Mouse (Mus musculus) kidney, adult 18-20 months (tissue): Measurements from ENCODE around the gene D8Ertd738e.

Experiments used
- DNase-seq: peaks from one replicate; pipeline ENCODE4 v3.0.0; 2021

The D8Ertd738e gene

DNA sequence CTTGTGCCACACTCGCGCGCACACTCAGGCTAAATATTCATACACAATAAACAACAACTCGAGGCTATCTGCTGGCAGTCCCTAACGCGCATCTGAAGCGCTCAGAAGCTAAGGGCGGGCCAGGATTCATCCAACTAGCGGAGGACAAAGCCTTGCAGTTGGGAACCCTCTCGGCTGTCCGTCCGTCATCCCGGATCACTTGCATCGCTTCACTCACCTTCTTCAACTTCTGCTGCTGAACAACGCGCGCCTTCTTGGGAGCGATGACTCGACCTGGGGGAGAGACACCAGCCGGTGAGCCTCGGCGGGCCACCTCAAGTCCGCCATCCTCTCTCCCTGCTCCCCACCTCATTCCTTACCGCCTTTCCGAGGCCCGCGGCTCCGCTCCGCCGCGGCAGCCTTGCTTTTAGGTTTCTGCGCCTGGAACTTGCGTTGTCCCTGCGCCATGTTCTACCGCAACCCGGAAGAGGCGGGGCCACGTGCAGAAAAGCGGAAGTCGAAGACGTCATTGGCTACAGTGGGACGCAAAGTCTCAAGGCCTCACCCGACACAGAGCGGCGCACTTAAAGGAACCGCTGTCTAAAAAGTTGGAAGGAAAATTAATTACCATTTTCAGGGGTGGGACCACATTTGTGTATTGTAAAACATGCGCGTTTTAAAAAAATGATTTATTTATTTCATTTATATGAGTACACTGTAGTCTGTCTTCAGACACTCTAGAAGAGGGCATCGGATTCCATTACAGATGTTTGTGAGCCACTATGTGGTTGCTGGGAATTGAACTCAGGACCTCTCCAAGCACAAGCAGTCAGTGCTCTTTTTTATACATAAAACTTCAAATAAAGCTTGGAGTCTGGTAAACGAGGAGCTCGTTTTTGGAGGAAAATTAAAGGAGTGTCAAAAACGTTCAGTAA, at the start of gene D8Ertd738e:
Gene D8Ertd738e (minus strand): TSS at position 463 of the 914 bp plus-strand sequence.
- DNase-seq, result peak; percentile 89

DNA sequence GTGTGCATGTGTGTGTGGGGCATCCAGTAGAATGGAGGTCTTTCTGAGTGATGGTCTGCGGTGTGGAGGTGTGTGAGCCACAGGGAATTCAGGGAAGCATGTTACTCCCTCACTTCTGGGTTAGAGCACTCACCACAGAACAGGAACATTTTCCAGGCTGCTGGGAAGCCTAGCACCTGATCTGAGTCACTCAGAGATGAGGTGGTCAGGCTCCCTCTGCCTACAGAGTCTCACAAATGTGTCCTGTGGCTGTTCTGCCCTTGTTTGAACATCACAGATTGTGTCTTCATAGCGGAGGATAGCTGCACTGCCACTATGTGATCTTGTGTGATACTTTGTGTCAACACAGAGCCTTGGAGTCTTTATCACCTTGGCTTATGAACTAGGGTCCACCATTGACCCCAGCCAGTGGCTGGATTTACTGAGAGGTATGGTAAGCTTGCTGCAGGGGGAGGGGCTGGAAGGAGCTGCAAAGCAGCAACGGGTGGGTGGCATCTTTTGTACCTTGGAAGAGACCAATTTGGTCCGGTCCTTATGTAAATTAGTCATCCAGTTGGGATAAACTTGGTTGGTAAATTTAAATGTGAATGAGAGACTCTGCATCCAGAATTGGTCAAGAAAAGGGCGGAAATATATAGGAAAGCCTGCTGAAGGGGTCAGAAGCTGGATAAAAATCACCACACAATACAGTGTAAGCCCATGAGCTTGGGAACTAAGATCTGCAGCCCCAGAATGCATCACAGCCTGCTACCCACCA, 47.7 kb upstream of the D8Ertd738e start:
- DNase-seq, result no peak

DNA sequence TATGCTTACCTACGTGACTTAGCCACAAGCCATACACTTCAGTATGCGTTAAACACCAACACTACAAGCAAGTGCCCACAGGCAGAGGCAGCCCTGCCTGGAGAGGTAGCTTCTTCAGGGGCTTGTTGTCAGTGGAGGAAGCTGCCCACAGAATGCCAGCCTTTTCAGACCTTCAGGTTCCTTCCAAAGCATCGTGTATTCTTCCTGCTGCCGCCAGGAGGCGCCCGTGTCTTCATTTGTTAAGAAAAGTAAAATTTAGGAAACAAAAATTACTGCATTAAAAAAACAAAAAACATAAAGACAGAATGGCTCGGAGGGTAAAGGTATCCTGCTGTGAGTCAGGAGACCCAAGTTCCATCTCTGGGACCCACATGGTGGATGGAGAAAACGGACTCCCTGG, 42.2 kb upstream of the D8Ertd738e start:
- DNase-seq, result peak; percentile 53

DNA sequence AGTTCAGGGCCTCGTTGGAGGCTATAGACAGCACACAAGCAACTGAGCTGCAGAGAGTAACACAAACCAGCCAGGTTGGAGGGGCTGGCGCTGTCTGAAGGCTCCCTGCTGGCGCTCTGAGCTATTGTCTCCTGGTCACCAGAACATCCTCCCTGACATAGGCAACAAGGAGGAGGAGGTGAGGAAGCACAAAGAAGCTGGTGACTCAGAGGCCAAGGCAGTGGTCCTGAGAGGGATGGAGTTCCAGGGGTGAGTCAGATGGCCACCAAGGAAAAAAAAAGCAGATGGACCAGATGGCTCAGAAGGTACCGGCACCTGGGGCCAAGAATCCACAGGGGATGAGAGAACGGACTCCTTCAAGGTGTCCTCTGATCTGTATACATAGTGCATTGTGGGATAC, 41.6 kb upstream of the D8Ertd738e start:
- DNase-seq, result no peak

DNA sequence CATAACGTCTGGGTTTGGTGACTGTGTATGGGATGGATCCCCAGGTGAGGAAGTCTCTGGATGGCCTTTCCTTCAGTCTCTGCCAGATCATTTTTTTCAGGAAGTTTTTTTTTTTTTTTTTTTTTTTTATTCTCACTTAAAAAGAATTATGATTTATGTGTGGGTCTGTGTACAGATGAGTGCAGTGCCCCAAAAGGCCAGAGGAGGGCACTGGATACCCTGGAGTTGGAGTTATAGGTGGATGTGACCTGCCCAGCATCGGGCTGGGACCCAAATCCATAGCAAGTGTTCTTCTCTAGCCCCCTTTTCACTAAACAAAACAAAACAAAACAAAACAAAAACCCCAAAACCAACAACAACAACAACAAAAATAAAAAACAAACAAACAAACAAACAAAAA, 39.4 kb upstream of the D8Ertd738e start:
- peak; percentile 28 for DNase-seq

DNA sequence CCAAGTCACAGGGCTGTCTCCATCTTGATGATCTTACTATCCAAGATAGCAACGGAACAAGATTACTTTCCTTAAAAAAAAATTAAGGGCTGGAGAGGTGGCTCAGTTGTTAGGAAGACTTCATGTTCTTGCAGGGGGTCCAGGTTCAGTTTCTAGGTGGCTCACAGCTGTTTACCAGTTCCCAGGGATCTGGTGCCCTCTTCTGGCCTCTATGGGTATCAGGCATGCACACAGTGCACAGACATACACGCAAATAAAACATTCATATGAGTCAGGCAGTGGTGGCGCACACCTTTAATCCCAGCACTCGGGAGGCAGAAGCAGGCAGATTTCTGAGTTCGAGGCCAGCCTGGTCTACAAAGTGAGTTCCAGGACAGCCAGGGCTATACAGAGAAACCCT, 36.1 kb upstream of the D8Ertd738e start:
- DNase-seq, result peak; percentile 50

DNA sequence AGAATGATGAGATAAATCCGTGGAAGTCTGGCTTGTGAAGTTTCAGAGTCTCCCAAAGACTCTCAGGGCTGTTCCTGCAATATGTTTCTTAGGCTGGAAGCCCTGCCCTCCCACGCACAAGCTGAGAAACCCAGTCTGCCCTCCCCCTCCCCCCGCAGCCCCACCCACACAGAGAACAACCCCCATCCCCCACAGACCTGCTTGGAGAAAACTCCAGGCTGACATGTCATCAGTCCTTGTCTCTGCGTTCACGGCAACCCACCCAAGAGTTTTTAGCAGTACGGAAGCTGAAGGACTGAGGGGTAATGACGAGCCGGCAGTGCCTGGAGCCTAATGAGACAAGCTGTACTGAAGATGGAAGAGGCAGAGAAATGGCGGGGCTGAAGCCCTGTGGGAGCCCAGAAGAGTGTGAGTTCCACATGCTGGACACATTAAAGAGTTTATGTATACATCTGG, 35.1 kb upstream of the D8Ertd738e start:
- DNase-seq, result peak; percentile 8

DNA sequence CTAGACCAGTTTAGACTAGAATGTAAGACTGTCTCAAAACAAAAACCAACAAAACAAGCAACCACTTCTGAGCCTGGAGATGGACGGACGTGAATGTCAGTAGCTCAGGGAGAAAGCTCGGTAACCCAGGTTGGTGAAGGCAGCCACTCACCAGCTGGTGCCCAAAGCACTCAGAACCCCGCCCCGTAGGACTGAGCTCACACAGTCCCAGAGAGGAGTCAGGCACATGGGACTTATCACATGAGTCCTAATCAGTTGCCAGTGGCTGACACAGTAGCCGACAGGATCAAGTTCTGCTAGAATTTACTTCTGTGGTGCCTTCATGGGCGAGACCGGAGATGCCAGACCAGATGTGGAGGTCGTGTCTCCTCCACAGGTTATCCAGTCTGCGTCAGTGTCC, 31.3 kb upstream of the D8Ertd738e start:
- no peak for DNase-seq

DNA sequence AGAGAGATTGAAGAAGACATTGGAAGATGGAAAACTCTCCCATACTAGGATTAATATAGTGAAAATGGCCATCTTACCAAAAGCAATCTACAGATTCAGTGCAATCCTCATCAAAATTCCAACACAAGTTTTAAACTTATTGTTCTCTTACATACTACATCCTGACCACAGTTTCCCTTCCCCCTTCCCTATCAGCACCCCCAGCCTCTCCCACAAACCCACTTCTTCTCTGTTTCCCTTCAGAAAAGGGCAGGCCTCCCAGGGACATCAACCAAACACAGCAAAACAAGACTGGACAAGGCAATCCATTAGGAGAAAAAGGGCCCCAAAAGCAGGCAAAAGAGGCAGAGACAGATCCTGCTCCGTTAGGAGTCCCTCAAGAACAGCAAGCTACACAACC, 26.9 kb upstream of the D8Ertd738e start:
- no peak for DNase-seq

DNA sequence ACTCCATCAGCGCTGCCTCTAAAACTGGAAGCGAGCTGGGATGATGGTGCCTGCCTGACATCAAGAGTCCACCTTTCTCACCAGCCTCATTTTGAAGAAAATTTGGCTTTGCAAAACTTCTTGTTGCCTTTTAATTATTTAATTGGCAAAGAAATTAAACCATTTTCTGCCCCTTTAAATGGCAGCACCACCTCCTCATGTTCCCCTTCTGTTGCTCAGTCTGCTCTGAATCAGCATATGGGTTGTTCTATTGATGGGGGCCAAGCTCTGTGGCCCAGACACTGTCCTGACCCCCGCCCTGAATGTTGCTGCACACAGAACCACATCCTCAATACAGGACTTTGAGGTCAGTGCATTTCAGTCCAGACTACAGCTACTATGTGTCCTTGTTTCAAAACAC, 24.4 kb upstream of the D8Ertd738e start:
- DNase-seq, result no peak

DNA sequence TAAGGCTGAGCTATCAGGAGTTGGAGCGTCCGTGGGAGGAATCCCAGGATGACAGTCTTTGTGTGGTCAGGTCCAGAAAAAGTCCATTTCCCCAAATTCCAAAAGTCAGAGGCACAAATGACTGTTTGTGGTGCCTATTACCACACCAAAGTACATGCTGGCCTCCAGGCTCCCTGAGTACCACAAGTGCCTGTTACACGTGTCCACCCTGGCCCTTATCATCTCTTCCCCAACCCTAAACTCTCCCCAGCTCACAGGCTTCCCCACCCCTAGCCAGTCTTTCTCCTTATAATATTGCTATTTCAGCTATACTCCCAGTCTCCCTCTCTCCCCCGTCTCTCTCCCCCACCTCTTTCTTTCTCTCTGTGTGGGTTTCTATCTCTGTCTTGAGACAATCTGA, 22.8 kb upstream of the D8Ertd738e start:
- no peak for DNase-seq

DNA sequence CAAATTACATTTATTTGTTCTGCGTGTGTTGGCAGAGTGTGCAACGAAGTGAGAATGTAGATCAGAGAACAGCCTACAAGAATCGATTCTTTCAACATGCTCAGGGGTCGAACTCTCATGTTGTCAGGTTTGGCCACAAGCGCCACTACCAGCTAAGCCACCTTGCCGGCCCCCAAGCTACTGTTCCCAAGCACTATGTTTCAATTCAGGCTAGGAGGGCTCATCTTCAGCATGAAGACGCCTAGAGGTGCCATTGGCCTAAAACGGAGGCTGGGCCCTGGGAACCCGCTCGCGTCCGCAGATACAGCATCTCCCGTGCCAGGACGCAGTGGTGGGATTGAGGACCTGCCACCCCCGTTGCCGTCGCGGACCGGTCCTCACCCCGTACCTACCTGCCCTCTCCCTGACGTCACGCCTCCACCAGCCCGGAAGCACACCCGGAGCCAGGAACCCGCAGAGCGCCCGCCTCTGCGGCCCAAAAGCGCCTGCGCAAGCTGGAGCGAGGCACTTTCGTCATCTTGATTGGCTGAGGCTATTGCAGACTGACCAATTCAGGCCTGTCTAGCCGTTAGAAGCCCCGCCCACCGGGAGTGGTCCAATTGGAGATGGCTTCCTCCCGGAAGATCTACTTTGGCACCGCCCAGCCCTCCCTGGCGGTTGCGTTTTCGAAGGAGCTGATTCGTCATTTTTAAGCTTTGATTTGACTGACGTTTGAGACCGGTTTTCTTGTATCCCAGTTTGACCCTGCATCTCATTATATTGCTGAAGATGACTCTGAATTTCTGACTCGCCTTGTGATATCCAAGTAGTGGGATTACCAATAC, 20.6 kb upstream of the D8Ertd738e start, which contains the start of gene Ccdc130:
Gene Ccdc130 (minus strand): TSS at position 431 of the 824 bp plus-strand sequence.
- DNase-seq, result peak; percentile 99

DNA sequence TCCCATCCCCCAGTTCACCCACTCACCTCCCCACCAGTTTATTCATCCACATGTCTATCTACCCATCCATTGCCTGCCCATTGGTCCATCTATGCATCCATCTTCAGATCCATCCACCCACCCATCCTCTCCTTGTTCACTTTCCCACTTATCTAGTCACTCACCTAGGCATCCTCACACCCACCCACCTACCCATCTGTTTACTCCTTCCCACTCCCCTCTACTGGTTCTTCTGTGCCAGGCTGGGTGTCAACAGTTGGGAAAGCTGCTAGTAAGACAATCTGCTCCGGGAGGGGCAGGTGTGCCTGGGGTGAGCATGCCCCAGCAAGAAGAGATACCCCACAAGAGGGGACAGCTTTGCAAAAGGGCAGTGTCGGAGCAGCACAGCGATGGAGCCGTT, 11.6 kb upstream of the D8Ertd738e start:
- DNase-seq, result no peak

DNA sequence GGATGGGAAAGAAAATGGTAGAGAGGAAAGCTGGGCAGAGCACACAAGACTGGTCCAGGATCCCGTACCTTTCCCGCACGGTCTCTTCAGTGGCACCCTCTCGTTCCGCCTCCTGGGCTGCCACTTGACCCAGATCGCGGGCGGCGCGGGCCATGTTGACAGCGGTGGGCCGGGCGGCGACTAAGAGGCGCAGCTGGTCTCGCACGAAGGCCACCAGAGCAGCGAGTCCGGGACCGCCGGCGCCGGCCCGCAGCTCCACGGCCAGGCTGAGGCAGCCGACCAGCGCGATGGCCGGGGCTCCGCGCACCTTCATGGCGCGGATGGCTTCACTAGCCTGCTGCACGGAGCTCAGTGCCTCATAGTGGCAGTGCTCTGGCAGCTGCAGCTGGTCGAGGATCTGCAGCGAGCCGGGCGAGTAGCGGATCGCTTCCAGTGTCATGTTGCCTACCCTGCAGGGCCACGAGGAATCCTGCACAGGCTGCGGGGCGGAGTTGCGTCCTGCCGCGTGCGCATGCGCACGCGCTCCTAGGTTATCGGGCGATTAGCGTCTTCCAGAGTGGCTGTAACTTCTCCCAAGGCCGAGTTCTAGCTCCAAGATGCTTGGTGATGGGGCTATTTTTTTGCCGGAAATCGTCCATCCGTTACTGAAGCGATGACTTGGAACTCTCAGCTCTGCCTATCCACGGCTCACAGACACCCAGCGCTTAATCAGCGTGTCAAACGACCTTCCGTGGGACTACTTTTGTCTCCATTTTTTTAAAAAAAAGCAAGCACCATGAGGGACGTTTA, 7.5 kb upstream of the D8Ertd738e start, which contains the start of gene Mri1:
Gene Mri1 (minus strand): TSS at position 505 of the 789 bp plus-strand sequence.
- peak; percentile 83 for DNase-seq

DNA sequence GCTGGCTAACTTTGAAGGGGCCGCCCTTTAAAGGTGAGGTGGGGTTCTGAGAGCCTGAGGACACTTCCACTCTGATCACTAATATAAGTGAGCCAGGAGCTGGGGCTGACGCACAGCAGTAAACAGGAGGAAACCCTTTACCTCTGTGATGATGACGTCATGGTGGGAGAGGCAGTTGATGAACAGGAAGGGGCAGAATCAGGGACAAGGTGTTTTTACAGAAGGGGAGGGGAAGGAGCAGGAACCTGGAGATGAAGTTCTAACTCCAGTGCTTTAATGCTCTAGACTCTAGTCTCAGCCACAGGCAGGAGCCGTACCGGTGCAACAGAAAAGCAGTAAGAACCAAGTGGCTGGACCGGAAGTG, 6.9 kb upstream of the D8Ertd738e start:
- peak; percentile 14 for DNase-seq

DNA sequence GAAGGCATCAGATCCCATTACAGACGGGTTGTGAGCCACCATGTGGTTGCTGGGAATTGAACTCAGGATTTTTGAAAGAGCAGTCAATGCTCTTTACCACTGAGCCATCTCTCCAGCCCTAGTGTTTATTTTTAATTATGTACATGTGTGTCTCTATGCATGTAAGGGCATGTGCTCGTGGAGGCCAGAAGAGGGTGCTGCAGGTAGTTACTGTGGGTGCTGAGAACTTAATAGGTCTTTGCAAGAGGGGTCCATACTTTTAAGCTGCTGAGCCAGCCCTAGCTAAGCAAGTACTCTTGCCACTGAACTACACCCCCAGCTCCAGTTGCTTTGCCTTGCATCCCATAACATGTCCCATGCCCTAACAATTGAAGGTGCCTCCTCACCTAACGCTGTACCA, 6.3 kb upstream of the D8Ertd738e start:
- DNase-seq, result no peak

DNA sequence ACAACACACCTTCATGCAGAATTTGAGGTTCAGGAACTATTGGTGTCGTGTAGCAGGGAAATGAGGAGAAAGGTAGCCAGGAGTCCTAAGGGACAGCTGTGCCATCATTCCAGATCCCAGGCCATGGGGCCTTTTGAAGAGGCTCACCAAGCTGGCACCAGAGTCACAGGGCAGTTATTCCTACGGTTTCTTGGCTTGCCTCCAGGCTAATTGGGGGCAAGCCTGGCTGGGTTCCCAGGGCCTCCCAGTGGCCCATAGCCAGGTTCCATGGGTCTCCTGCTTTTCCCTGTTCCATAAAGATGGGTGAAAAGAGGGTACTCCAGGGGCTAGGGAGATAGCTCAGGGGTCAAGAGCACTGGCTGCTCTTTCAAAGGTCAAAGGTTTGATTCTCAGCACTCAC, 7.7 kb downstream of the D8Ertd738e start:
- DNase-seq, result peak; percentile 76

DNA sequence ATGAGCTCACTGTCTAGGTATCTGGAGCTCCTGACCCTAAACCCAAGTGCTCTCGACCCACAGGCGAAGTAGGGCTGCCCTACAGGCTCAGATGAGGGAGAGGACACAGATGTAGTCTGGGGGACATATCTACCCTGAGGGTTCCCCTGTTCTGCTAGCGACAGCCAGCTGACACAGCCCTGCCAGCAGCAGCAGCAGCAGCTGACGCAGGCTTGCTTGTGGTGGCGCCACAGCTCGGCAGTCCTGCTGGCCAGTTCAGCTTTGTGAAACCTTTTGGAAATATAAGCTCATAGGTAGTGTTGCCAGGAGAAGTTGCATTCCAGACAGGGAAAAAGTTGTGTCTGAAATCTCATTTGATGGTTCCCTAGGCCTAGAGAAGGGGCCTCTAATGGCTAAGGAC, 8.4 kb downstream of the D8Ertd738e start:
- DNase-seq, result no peak

DNA sequence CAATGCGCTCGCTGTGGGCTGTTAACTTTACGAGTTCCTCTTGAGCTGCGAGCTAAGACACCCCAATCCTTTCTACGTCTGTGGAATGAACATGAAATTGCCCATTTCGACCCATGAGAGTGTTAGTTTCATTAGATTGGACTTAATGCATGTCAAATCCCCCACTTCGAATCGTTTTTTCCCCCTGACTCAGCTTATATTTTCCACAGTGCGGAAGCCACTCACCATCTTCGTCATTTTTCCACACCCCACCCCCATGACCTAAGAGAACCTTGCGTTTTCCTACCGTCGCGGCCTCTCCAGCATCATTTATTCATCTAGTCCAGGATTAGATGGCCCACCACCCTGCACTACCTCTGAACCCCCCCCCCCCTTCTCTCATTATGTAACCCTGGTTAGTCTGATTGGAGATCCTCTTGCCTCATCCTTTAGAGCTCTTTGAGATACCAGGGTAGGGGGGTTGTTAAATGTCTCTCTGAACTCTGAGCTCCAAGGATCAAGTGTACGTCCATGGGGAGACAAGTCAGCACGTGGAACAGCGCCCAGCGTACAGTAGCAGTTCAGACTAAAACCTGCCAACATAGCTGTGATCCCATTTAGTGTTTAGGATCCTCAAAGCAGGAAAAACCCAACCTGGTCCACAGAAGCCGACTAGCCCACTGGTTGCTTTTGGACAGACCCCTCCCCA, 11.8 kb downstream of the D8Ertd738e start:
- no peak for DNase-seq

DNA sequence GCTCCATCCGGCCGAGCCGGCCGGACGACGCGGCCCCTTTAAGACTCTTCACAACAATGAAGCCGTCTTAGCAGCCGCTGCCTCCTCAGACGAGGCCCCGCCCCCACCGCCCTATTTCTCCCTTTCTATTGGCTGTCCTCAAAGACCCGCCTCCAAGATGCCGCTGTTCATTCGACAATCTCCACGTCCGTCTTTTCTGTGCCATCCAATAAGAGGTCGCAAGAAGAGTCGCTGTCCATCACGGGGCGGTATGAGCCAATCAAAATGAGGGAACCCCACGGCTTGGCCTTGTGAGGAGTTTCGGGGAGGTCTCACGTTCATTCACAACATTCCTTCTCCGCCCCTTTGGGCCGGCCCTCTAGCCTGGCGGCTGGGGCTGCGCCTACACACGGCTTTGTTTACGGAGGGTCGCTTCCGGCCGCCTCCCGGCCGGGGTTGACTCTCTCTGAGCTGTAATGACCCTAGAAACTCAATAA, 12.5 kb downstream of the D8Ertd738e start, which contains the start of gene Zswim4:
Gene Zswim4 (minus strand): TSS at position 58 of the 476 bp plus-strand sequence.
- DNase-seq, result peak; percentile 100

DNA sequence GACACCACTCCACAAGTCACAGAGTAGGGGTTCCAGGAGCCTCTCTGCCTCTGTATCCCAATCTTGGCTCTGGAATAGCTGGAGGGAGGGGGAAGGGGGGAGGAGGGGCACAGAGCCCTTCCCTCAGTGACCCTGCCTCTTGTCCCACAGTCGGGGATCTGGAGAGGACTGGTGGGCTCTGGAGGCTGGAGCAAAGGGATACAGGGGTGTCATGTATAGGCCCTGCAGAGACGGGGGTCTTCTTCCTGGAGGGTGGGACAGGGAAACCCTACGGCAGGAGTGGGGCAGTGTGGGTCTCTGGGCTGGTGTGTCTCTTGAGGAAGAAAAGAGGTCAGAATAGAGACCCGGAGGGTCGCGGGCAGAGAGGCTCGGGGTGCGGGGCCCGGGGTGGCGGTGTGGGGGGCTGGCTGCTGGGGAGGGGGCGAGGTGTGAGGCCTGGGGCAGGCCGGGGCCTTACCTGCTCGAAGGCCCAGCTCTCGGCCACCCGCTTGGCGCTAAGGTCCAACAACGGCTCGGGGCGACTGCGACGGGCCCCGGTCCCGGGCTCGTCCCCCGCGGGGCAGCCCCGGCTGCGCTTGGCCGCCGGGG, 13.0 kb downstream of the D8Ertd738e start:
- no peak for DNase-seq
